Mouse (Mus musculus) midbrain, embryonic 11.5 days (tissue): ENCODE measurements at regions not wholly inside any gene's neighbourhood (a gene's known extent, or its start where the extent isn't known, plus 50 kb on each side); places are given as distances from the start of the nearest gene placed in this dataset.

Experiments used
- ATAC-seq: fragments of 200-750 bp; cut with Nextera tagmentation; 2 replicates; pipeline ENCODE4 v1.8.0; 2017; ENCODE audit warnings: moderate TSS enrichment, moderate library complexity; ENCODE audit not compliant: low FRiP score
- DNase-seq: peaks from one replicate; pipeline ENCODE4 v3.0.0; 2015; ENCODE audit warnings: low spot score; ENCODE audit errors: missing footprints
- H3K27ac ChIP-seq: fragments of 300-500 bp; sonication (generic); 2 replicates; pipeline ENCODE4 v1.5.1; 2014; ENCODE audit warnings: low read depth, low read length
- H3K27me3 ChIP-seq: fragments of 300-500 bp; sonication (generic); 2 replicates; pipeline ENCODE4 v1.6.1; 2014; ENCODE audit warnings: mild to moderate bottlenecking, low read length, moderate library complexity, mixed read lengths; ENCODE audit not compliant: control insufficient read depth, insufficient read depth
- H3K36me3 ChIP-seq: fragments of 300-500 bp; sonication (generic); 2 replicates; pipeline ENCODE4 v1.6.1; 2014; ENCODE audit warnings: mild to moderate bottlenecking, low read length, moderate library complexity, mixed read lengths; ENCODE audit not compliant: control insufficient read depth, insufficient read depth
- H3K4me1 ChIP-seq: fragments of 300-500 bp; sonication (generic); 2 replicates; pipeline ENCODE4 v1.6.1; 2014; ENCODE audit warnings: low read length; ENCODE audit not compliant: control insufficient read depth, insufficient read depth
- H3K4me2 ChIP-seq: fragments of 300-500 bp; sonication (generic); 2 replicates; pipeline ENCODE4 v1.6.1; 2014; ENCODE audit warnings: mild to moderate bottlenecking, moderate library complexity
- H3K4me3 ChIP-seq: fragments of 300-500 bp; sonication (generic); 2 replicates; pipeline ENCODE4 v1.5.1; 2014; ENCODE audit warnings: low read depth, low read length
- H3K9ac ChIP-seq: fragments of 300-500 bp; sonication (generic); 2 replicates; pipeline ENCODE4 v1.6.1; 2014; ENCODE audit warnings: low read length
- H3K9me3 ChIP-seq: fragments of 300-500 bp; sonication (generic); 2 replicates; pipeline ENCODE4 v1.6.1; 2016; ENCODE audit warnings: low read length; ENCODE audit not compliant: control insufficient read depth
- WGBS: fragments of 180-500 bp; shearing (Covaris S2); extraction: QIAGEN DNeasy Blood & Tissue Kit; methylation state at CpG from one replicate; pipeline ENCODE4 v1.1.7; 2014; 5-methylcytosine and 5-hydroxymethylcytosine counted together

DNA sequence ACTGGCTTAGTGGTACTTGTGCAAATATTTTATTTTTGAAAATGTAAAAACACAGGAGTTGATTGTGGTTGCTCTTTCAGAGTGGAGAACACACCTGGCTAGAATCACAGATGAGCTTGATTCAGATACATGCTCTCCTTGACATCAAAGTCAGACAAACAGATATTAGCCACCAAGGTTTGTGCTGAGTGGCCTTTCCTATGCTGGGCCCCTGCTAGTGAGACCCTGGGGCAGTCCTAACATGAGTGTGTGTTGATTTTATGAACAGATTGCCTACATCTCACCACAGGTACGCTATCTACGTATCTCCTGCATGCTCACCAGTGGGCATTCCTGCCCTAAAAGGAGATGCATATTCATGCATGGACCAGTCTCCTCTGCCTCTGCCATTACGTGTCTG, 157.5 kb downstream of the Slc38a4 start:
- no peak for ATAC-seq
- no peak overlapping the region for H3K4me3 ChIP-seq
- peak; percentile 70 for DNase-seq
- H3K27me3 ChIP-seq: no peaks in the 10 kb centered on the region
- H3K9ac ChIP-seq: no peak overlapping the region
- H3K9me3 ChIP-seq: no peaks in the 10 kb centered on the region; the same call in 1 of the 2 replicates
- no peaks in the 10 kb centered on the region for H3K36me3 ChIP-seq
- no peaks in the 10 kb centered on the region for H3K4me1 ChIP-seq
- H3K4me2 ChIP-seq: no peak overlapping the region
- 86% methylated on average over 3 of the region's 3 CpGs for WGBS
- no peak overlapping the region for H3K27ac ChIP-seq

DNA sequence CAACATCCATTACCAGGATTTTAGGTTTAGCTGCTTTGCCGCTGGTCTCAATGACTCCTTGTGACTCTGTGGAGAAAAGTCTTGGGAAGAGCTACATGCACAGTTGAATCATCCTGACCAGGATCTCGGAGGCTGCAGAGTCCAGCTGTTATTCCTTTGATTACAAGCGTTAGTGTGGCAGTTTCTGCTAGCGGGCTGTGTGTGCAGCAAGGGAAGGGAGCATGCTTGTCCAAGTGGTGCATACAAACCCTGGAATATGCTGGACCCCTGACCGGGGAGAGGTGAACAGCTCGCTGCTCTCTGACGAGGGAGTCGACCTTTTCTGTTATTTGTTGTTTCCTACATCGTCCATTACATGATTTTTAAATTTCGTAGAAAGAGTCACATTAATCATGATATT, 170.9 kb downstream of the Slc38a4 start:
- Histone ChIP-seq H3K36me3 (no peaks in the 10 kb centered on the region), H3K9ac (no peak overlapping the region), H3K27me3 (no peaks in the 10 kb centered on the region), H3K9me3 (no peaks in the 10 kb centered on the region), H3K4me1 (no peaks in the 10 kb centered on the region), H3K4me3 (no peak overlapping the region), H3K4me2 (no peak overlapping the region), H3K27ac (no peak overlapping the region)
- DNase-seq (peak; percentile 59), ATAC-seq (no peak)
- 81% methylated on average over 10 of the region's 10 CpGs for WGBS

DNA sequence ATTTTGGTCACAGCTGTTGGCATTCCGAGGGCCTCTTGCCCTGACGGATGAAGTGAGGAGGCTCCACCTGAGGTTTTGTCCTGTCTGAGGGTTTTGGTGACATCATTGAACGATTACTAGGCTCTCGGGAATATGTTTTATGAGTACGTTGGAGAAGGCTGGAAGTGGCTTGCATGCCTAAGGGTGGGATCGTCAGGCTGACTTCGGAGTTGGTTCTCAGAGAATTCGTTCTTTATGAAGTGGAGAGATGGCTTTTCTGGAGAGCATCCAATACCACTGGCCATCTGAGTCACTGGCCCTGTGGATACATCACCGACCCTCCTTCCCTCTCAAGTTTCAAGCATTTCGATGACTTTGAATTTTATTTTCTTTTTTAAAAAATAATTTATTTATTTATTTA, 172.0 kb downstream of the Slc38a4 start:
- Histone ChIP-seq H3K4me1 (no peaks in the 10 kb centered on the region), H3K27me3 (no peaks in the 10 kb centered on the region), H3K27ac (no peak overlapping the region), H3K4me3 (no peak overlapping the region), H3K9me3 (no peaks in the 10 kb centered on the region), H3K4me2 (no peak overlapping the region), H3K36me3 (no peaks in the 10 kb centered on the region), H3K9ac (no peak overlapping the region)
- DNase-seq (no peak), ATAC-seq (no peak)
- WGBS: 89% methylated on average over 10 of the region's 10 CpGs

DNA sequence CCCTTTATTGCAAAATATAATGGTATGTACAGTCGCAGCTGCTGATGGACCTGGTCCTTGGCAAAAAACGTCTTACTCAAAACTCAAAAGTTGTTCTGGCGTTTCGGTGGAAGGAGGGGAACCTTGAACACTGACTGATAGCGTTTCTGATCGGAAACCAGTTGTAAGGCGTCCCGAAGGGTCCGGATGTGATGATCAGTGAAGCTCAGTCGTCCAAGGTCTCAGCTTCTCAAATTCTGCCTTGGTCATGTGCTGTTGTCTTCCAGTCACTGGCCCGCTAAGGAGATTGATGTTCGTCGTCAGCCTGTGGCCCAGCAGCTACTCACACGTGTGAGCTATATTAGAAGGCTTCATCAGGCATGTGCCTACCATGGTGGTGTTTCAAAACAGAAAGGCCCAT, 173.5 kb downstream of the Slc38a4 start:
- ATAC-seq: no peak
- no peak overlapping the region for H3K9ac ChIP-seq

DNA sequence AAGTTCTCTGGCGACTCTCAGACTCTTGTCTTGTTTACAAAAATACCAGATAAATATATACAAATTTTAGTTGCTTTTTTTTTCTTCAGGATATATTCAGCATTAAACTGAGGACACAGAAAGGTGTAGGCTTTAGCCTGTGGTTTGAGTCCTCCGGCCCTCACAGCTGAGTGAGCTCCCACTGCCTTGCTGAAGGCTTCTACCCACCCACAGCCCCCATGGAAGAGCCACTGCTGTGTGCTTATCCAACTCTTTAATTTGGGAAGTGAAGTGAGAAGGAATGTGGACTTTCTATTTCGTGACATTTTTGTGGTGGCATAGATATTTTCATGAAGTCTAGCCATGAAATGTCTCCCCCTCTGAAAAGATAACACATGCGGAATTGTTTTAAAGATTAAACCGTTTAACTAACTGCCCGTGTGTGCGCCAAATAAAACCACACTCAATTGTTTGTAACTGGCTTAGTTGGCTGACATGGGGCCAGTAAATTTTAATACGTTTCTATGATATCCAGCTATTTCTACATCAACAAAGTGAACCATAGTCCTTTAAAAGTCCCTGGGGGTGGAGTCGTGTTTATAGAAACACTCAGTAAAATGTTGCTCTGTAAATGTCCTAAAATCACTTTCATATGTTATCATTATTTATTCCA, 174.1 kb downstream of the Slc38a4 start:
- no peaks in the 10 kb centered on the region for H3K27me3 ChIP-seq
- H3K4me2 ChIP-seq: no peak overlapping the region
- H3K27ac ChIP-seq: no peak overlapping the region
- H3K9me3 ChIP-seq: no peaks in the 10 kb centered on the region
- no peaks in the 10 kb centered on the region for H3K36me3 ChIP-seq
- 89% methylated on average over 9 of the region's 9 CpGs for WGBS
- no peaks in the 10 kb centered on the region for H3K4me1 ChIP-seq
- DNase-seq: peak; percentile 68
- H3K9ac ChIP-seq: no peak overlapping the region
- no peak for ATAC-seq
- H3K4me3 ChIP-seq: no peak overlapping the region

More for the DNA sequence above, 173.5 kb downstream of the Slc38a4 start:
- Histone ChIP-seq H3K4me1 (no peaks in the 10 kb centered on the region), H3K4me3 (no peak overlapping the region), H3K9me3 (no peaks in the 10 kb centered on the region), H3K36me3 (no peaks in the 10 kb centered on the region), H3K4me2 (no peak overlapping the region), H3K27ac (no peak overlapping the region), H3K27me3 (no peaks in the 10 kb centered on the region)
- no peak for DNase-seq
- WGBS: 89% methylated on average over 14 of the region's 14 CpGs

DNA sequence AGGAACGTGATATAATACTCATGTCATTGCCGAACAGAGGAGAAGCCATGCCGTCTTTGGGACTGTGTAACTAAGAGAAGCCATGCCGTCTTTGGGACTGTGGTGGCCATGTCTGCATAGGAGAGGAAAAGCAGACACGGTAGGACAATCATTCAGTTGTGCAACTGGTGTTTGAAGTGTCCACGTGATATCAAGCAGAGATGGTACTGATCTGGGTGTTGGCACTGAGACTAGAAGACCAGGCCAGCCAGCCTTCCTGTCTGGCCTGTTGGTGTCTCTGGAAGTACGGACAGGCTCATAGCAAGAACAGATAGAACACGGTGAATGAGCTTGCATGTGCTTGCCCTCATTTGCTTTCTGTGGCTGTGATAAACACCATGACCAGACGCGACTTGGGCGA, 175.7 kb downstream of the Slc38a4 start:
- H3K9ac ChIP-seq: no peak overlapping the region
- ATAC-seq (no peak), DNase-seq (peak; percentile 14)
- H3K9me3 ChIP-seq: no peaks in the 10 kb centered on the region
- no peak overlapping the region for H3K27ac ChIP-seq
- H3K4me1 ChIP-seq: no peaks in the 10 kb centered on the region
- H3K27me3 ChIP-seq: no peaks in the 10 kb centered on the region
- H3K36me3 ChIP-seq: no peaks in the 10 kb centered on the region
- WGBS: 91% methylated on average over 11 of the region's 11 CpGs
- no peak overlapping the region for H3K4me2 ChIP-seq
- H3K4me3 ChIP-seq: no peak overlapping the region

DNA sequence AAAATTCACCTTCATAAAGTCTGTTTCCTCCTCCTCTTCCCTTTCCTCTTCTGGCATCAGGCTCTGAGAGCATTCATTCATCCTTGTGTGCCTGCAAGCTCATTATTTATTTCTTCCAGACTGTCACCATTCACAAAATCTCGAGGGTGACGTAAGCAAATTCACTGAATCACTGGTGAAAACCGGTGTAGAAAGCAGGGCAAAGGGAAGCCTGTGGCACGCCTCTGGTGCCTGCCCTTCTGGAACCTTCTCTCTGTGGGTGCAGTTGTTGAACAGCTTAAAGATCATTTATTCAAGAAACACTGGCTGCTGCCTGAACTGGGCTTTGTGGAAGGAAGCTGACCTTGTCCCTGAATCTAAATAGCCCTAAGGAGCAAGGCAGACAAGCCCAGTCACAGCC, 177.0 kb downstream of the Slc38a4 start:
- H3K4me2 ChIP-seq: no peak overlapping the region
- no peak overlapping the region for H3K4me3 ChIP-seq
- no peak overlapping the region for H3K9ac ChIP-seq
- no peak overlapping the region for H3K27ac ChIP-seq
- H3K4me1 ChIP-seq: no peaks in the 10 kb centered on the region
- H3K27me3 ChIP-seq: no peaks in the 10 kb centered on the region
- H3K36me3 ChIP-seq: no peaks in the 10 kb centered on the region
- peak; percentile 45 for DNase-seq
- 86% methylated on average over 4 of the region's 4 CpGs for WGBS
- H3K9me3 ChIP-seq: no peaks in the 10 kb centered on the region
- no peak for ATAC-seq

DNA sequence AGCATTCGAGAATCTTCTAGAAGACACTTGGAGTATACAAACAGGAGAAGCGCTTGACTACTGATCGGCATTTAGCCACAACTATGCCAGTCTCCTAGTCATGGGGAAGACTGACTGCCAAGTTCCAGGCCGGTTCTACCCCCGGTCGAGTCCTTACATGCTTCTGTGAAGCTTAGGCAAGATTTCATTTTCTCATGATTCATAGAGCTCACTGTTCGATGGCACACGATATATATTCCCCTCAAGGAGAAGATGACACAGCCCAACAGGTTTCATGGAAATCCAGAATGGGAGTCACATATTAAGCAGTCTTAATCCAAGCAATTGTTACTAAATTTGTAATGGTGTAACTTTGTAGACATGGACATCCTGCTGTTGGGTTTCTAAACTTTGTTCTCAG, 177.8 kb downstream of the Slc38a4 start:
- H3K36me3 ChIP-seq: no peaks in the 10 kb centered on the region
- no peaks in the 10 kb centered on the region for H3K4me1 ChIP-seq
- H3K9ac ChIP-seq: no peak overlapping the region
- WGBS: 89% methylated on average over 8 of the region's 8 CpGs
- no peak overlapping the region for H3K4me3 ChIP-seq
- no peaks in the 10 kb centered on the region for H3K9me3 ChIP-seq
- H3K27ac ChIP-seq: no peak overlapping the region
- H3K27me3 ChIP-seq: no peaks in the 10 kb centered on the region
- ATAC-seq (no peak), DNase-seq (peak; percentile 47)
- no peak overlapping the region for H3K4me2 ChIP-seq

DNA sequence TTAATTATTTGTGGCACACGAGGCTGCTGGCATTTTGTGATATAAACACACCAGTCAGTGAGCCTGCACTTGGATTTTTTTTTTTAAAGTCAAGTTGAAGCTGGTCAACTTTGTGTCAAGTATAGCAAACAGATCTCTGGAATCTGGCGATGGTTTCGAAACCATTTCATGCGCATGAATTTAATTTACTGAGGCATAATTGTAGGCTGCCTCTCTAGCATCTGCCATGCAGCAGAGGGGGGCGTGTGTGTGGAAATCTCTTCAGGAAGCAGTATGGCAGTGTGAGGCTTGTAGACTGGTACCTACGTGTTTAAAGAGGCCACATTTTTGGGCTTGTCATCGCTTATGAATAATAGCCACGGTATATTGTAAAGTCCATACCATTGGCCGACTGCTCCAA, 177.7 kb upstream of the Slc38a2 start:
- Histone ChIP-seq H3K4me3 (no peak overlapping the region), H3K27me3 (no peaks in the 10 kb centered on the region), H3K9ac (no peak overlapping the region), H3K9me3 (no peaks in the 10 kb centered on the region), H3K36me3 (no peaks in the 10 kb centered on the region), H3K4me1 (no peaks in the 10 kb centered on the region), H3K4me2 (no peak overlapping the region), H3K27ac (no peak overlapping the region)
- DNase-seq: peak; percentile 35
- 91% methylated on average over 9 of the region's 9 CpGs for WGBS
- no peak for ATAC-seq
